In genomic region chr8:95669967-95670366, GRCm38 (mm10) we compare ENCODE assay signal across 23 mouse cellular contexts.
"Had no signal": no experiment of that assay in that cellular context is flagged by ENCODE, and none has a peak within 500 bp of the region (broad histone marks: within the 10 kb centered on the region; RNA-seq: fewer than 3 reads in every experiment).

No protein-coding gene starts in this region.

- H3K36me3 ChIP-seq: heart, embryonic 13.5 days; heart, embryonic 15.5 days; hindbrain, embryonic 12.5 days; intestine, embryonic 15.5 days; kidney, embryonic 15.5 days; limb, embryonic 13.5 days; limb, embryonic 15.5 days; liver, embryonic 12.5 days had no signal

- DNase-seq: gastrocnemius, postnatal 14 days; gastrocnemius, postnatal 36 days; heart, adult 11 months; heart, adult 2 months; heart, postnatal 14 days; heart, postnatal 36 days; kidney, adult 2 months; kidney, adult 9 months; kidney, postnatal 14 days; kidney, postnatal 36 days; layer of hippocampus, adult 9-11 months; layer of hippocampus, postnatal 36 days; left cerebral cortex, postnatal 4 days had no signal

- H3K4me3 ChIP-seq: heart, adult 2 months; heart, embryonic 13.5 days; heart, embryonic 15.5 days; hindbrain, embryonic 12.5 days; intestine, embryonic 15.5 days; kidney, embryonic 15.5 days; limb, embryonic 13.5 days; limb, embryonic 15.5 days; liver, embryonic 12.5 days had no signal

- H3K4me1 ChIP-seq: hindbrain, embryonic 12.5 days; limb, embryonic 13.5 days; limb, embryonic 15.5 days; liver, embryonic 12.5 days had no signal

- H3K27ac ChIP-seq: heart, adult 2 months; heart, embryonic 13.5 days; heart, embryonic 15.5 days; hindbrain, embryonic 14.5 days; intestine, embryonic 15.5 days; kidney, embryonic 15.5 days; kidney, postnatal 0 days; limb, embryonic 13.5 days; limb, embryonic 15.5 days; liver, embryonic 12.5 days had no signal
